Mouse (Mus musculus) liver, embryonic 13.5 days (tissue): ENCODE measurements around the gene Galnt6. TPM values are rescaled to one million over a fixed set of nuclear protein-coding genes. Genes with fewer than 3 reads are reported as not detected.

ENCODE experiments used
- ATAC-seq: fragments of 200-750 bp; cut with Nextera tagmentation; 2 replicates; pipeline ENCODE4 v1.8.0; 2017; ENCODE audit warnings: low read depth, mild to moderate bottlenecking, moderate number of reproducible peaks, moderate library complexity
- DNase-seq: peaks from one replicate; pipeline ENCODE4 v3.0.0; 2022
- H3K27ac ChIP-seq: fragments of 300-500 bp; sonication (generic); 2 replicates; pipeline ENCODE4 v1.5.1; 2015; ENCODE audit warnings: moderate library complexity, mild to moderate bottlenecking, inconsistent platforms
- H3K27me3 ChIP-seq: fragments of 300-500 bp; sonication (generic); 2 replicates; pipeline ENCODE4 v1.6.1; 2015; ENCODE audit warnings: mild to moderate bottlenecking, inconsistent platforms
- H3K36me3 ChIP-seq: fragments of 300-500 bp; sonication (generic); 2 replicates; pipeline ENCODE4 v1.6.1; 2015; ENCODE audit warnings: mild to moderate bottlenecking, inconsistent platforms
- H3K4me1 ChIP-seq: fragments of 300-500 bp; sonication (generic); replicated peaks from 2 replicates; pipeline ENCODE4 v1.6.1; 2015; ENCODE audit warnings: inconsistent platforms
- H3K4me2 ChIP-seq: fragments of 300-500 bp; sonication (generic); 2 replicates; pipeline ENCODE4 v1.6.1; 2015; ENCODE audit warnings: inconsistent platforms, mild to moderate bottlenecking, moderate library complexity
- H3K4me3 ChIP-seq: fragments of 300-500 bp; sonication (generic); replicated peaks from 2 replicates; pipeline ENCODE4 v1.5.1; 2015; ENCODE audit warnings: mild to moderate bottlenecking, inconsistent platforms
- H3K9ac ChIP-seq: fragments of 300-500 bp; sonication (generic); 2 replicates; pipeline ENCODE4 v1.6.1; 2015; ENCODE audit warnings: mild to moderate bottlenecking, inconsistent platforms
- H3K9me3 ChIP-seq: fragments of 300-500 bp; sonication (generic); replicated peaks from 2 replicates; pipeline ENCODE4 v1.6.1; 2016; ENCODE audit warnings: inconsistent platforms
- WGBS: fragments of 180-500 bp; shearing (Covaris S2); methylation state at CpG from one replicate; pipeline ENCODE4 v1.1.7; 2015; ENCODE audit not compliant: insufficient replicate concordance; 5-methylcytosine and 5-hydroxymethylcytosine counted together
- polyA plus RNA-seq: library from polyadenylated mRNA; unstranded; fragments of >200 nt; fragmentation: Nextera tagmentation; extraction: Ambion mirVana; gene quantifications from 2 replicates; pipeline ENCODE4 v1.2.1, GENCODE M21; 2015

Galnt6 gene
- polyA plus RNA-seq, 1 experiment from 2014 or later: 1.1 TPM

DNA sequence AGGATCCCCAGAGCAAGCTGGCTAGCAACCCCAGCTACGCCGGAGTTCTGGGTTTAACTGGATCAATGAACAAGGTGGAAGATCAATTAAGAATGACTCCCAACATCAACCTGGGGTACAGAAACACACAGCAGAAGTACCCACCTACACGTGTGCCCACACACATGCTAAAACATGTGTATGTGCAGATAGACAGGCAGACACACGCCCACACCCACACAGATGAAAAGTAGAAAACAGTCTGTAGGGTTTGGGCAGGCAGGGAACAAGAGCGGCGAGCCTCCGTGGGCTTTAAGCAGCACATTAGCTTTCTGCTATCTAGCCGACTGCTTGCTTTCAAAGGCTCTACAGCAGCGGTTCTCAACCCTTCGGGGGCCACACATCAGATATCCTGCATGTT, 28.1 kb downstream of the Galnt6 start:
- ATAC-seq (no peak), DNase-seq (no peak)
- H3K4me2 ChIP-seq: peak overlapping the region; percentile 13; the same call in 1 of the 2 replicates
- H3K27me3 ChIP-seq: peaks cover 19% of the 10 kb centered on the region
- H3K9ac ChIP-seq: no peak overlapping the region
- H3K9me3 ChIP-seq: no peaks in the 10 kb centered on the region
- no peak overlapping the region for H3K4me3 ChIP-seq
- H3K36me3 ChIP-seq: no peaks in the 10 kb centered on the region
- peaks cover 41% of the 10 kb centered on the region for H3K4me1 ChIP-seq
- 18% methylated on average over 10 of the region's 10 CpGs for whole genome bisulfite sequencing
- peak overlapping the region; percentile 34; the same call in 1 of the 2 replicates for H3K27ac ChIP-seq

DNA sequence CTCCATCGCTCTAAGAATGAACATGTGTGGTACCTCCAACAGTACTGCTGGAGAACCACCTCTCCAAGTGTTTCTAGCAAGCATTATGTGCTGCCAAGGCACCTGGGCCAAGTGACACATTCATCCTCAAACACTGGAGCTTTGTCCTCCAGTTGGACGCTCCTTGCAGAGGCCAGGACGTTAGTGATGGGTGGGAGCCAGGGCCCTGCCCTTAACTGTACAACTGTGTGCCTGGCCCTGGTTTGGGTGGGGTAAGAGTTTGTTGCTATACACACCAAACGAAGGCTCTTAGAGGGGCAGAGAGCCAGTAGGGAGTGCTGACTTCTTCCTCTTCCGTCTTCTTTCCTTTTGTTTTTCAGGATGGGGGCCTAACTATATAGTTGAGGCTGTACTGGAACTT, 28.8 kb downstream of the Galnt6 start:
- Histone ChIP-seq H3K9me3 (no peaks in the 10 kb centered on the region), H3K36me3 (no peaks in the 10 kb centered on the region), H3K4me3 (no peak overlapping the region), H3K9ac (no peak overlapping the region), H3K4me2 (no peak overlapping the region), H3K4me1 (peaks cover 39% of the 10 kb centered on the region), H3K27me3 (peaks cover 21% of the 10 kb centered on the region), H3K27ac (no peak overlapping the region)
- 42% methylated on average over 5 of the region's 5 CpGs for WGBS
- DNase-seq (no peak), ATAC-seq (no peak)

DNA sequence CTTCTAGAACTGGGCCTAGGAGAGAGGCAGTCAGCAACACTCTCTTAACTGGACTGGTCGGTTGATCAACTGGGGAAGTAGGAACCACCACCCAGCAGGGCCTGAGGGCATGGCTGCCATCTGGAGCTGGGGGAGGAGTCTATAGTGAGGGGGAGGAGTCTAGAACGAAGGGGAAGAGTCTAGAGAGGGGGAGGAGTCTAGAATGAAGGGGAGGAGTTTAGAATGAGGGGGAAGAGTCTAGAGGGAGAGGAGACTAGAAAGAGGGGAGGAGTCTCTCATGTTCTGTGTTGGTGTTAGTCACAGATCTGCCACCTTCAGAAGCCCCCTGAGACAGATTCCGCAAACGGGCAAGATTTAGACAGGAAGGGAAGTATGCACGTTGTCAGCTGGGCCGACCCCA, 29.8 kb downstream of the Galnt6 start:
- no peaks in the 10 kb centered on the region for H3K9me3 ChIP-seq
- no peaks in the 10 kb centered on the region for H3K36me3 ChIP-seq
- H3K4me1 ChIP-seq: peaks cover 39% of the 10 kb centered on the region
- H3K27me3 ChIP-seq: peaks cover 18% of the 10 kb centered on the region
- 45% methylated on average over 6 of the region's 6 CpGs for WGBS
- no peak overlapping the region for H3K9ac ChIP-seq
- ATAC-seq: peak; percentile 37
- H3K4me3 ChIP-seq: no peak overlapping the region
- H3K4me2 ChIP-seq: no peak overlapping the region
- no peak for DNase-seq
- no peak overlapping the region for H3K27ac ChIP-seq

DNA sequence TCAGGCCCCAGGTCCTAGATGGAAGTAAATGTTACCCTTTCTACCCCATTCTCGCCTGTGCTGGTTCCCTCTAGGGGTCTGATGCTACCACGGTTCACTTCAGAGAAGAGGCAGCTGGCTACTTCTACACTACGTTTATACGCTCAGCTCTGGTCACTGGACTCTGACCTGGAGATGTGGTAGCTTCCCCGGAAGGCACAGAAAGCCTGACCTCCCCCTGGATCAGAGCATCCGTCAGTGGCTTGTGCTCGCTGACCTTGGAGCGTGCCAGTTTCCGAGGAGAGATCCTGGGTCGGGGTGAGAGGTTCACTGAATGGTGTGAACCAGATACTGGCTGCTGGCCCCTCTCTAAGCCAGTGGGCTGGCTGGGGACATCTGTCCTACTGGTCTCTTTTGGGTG, 31.1 kb downstream of the Galnt6 start:
- ATAC-seq (no peak), DNase-seq (no peak)
- Histone ChIP-seq H3K4me3 (no peak overlapping the region), H3K36me3 (no peaks in the 10 kb centered on the region), H3K9ac (no peak overlapping the region), H3K4me2 (no peak overlapping the region), H3K4me1 (peaks cover 32% of the 10 kb centered on the region), H3K27ac (no peak overlapping the region), H3K9me3 (no peaks in the 10 kb centered on the region), H3K27me3 (peaks cover 5% of the 10 kb centered on the region; the same call in 1 of the 2 replicates)
- 65% methylated on average over 10 of the region's 10 CpGs for WGBS

DNA sequence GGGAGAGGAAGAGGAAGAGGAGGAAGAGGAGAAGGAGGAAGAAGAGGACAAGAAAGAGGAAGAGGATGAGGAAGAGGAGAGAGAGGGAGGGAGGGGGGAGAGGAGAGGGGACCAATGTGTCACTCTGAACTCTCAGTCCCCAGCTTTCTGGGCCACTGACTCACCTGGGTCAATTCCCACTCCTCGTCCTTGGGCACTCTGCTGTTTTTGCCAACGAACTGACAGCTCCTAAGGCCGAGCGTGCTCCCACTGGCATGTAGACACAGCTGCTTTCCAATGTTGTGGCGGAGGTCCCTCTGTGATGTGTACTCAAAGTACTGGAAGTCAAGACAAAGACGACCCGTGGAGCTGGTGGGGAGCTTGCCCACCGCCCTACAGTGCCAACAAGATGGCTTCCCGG, 34.8 kb downstream of the Galnt6 start:
- H3K4me3 ChIP-seq: no peak overlapping the region
- H3K4me1 ChIP-seq: no peaks in the 10 kb centered on the region
- DNase-seq: no peak
- no peak overlapping the region for H3K9ac ChIP-seq
- H3K27ac ChIP-seq: no peak overlapping the region
- no peaks in the 10 kb centered on the region for H3K36me3 ChIP-seq
- no peak for ATAC-seq
- peaks cover 4% of the 10 kb centered on the region; the same call in 1 of the 2 replicates for H3K9me3 ChIP-seq
- no peak overlapping the region for H3K4me2 ChIP-seq
- 0 out of 2 replicates have a peak, but pooled peaks cover 3% of the 10 kb centered on the region for H3K27me3 ChIP-seq
- 70% methylated on average over 9 of the region's 9 CpGs for WGBS

DNA sequence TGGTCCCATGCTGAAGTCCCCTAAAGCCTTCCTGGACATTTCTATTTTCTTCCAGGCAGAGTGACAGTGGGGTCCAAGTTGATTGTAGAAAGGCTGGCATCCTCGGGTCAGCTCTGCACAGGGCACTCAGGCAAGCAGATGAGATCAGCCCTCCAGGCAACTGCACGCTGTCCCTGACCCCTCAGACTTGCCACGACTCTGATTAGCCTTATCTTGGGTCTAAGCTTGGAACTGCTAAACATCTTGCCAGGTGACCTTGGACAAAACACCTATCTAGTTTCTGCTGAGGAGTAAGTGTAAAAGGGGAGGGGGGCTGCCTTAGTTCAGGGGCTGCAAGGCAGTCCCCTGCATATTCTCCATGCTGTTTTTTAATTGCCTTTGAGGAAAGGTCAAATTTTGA, 37.2 kb downstream of the Galnt6 start:
- no peak for ATAC-seq
- Histone ChIP-seq H3K4me3 (no peak overlapping the region), H3K36me3 (no peaks in the 10 kb centered on the region), H3K27ac (no peak overlapping the region), H3K4me1 (peaks cover 10% of the 10 kb centered on the region), H3K4me2 (no peak overlapping the region), H3K9ac (no peak overlapping the region), H3K9me3 (peaks cover 4% of the 10 kb centered on the region; the same call in 1 of the 2 replicates), H3K27me3 (0 out of 2 replicates have a peak, but pooled peaks cover 3% of the 10 kb centered on the region)
- WGBS: 36% methylated on average over 3 of the region's 3 CpGs
- no peak for DNase-seq

DNA sequence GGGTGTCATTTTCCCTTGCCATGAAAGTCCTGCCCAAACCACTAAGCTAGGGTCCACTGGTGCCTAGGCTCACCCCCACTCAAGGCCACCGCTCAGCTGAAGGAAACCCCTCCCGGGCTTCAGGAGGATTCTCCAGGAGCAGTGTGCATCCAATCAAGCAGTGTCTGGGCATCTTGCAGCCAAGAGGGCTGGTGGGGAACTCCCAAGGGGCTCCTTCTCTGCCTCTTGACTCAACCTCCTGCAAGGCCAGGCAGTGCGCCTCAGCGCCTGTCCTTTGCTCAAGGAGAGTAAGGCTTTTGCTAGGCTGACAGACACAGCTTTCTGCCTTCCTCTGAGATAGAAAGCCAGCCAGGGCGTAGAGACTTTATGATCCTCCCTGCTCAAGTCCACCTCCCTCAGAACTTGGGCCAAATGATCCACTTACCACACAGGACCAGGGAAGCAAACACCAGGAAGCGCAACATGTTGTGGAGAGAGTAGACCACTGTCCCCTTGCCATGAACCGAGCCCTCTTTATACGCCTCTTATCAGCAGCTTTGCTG, 41.7 kb downstream of the Galnt6 start, which contains the start of gene Cela1:
Gene Cela1, minus strand, starts transcription at position 492 of the 542 bp plus-strand sequence.
- no peak for ATAC-seq
- Histone ChIP-seq H3K36me3 (no peaks in the 10 kb centered on the region), H3K27me3 (no peaks in the 10 kb centered on the region), H3K9me3 (peaks cover 4% of the 10 kb centered on the region; the same call in 1 of the 2 replicates), H3K4me1 (peaks cover 40% of the 10 kb centered on the region), H3K27ac (peak within 1 kb of the TSS; percentile 73), H3K4me3 (peak within 1 kb of the TSS; percentile 27), H3K9ac (peak within 1 kb of the TSS; percentile 45; the same call in 1 of the 2 replicates), H3K4me2 (peak within 1 kb of the TSS; percentile 49)
- DNase-seq: no peak
- WGBS: 45% methylated on average over 8 of the region's 8 CpGs

DNA sequence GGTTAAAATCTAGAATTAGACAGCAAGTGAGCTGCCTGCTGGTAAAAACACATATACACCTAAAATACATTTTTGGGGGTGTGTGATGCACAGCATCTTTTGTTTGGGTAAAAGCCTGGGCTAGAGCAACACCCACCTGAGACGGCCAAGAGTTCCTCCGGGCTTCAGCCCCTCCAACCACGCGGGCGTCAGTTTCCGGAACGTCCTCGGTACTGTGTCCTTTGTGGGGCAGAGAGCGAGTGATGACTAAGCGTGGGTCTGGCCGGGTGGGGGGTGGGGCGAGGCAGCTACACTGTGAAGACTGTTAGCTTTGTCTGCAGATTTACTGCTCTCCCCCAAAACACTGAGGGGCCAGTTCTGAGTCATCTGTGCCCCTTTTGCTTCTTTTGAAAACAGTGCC, 42.2 kb downstream of the Galnt6 start:
- Histone ChIP-seq H3K4me1 (peaks cover 40% of the 10 kb centered on the region), H3K27me3 (no peaks in the 10 kb centered on the region), H3K9me3 (peaks cover 4% of the 10 kb centered on the region; the same call in 1 of the 2 replicates), H3K4me3 (peak overlapping the region; percentile 27), H3K36me3 (no peaks in the 10 kb centered on the region), H3K4me2 (peak overlapping the region; percentile 49), H3K9ac (peak overlapping the region; percentile 45; the same call in 1 of the 2 replicates), H3K27ac (peak overlapping the region; percentile 73; the same call in 1 of the 2 replicates)
- WGBS: 17% methylated on average over 12 of the region's 12 CpGs
- ATAC-seq (peak; percentile 37), DNase-seq (no peak)

DNA sequence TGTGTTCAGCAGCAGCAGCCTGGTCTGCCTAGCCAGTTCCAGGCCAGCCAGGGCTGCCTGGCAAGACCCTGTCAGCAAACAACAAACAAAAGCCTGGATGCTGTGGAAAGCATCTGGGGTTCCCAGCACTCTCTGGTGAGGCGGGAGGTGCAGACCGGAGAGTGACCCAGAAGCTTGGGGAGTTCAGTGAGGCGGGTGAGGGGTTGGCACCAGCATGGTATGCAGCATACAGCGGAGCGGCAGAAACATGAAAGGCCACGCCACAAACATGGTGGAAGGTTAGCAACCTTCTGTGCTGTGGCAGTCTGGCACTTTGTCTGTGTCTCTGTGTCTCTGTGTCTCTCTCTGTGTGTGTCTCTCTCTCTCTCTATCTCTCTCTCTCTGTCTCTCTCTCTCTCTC, 42.7 kb downstream of the Galnt6 start:
- H3K4me3 ChIP-seq: 0 out of 2 replicates have a peak overlapping the region, but pooled peaks have one; percentile 27
- WGBS: 73% methylated on average over 6 of the region's 6 CpGs
- no peaks in the 10 kb centered on the region for H3K36me3 ChIP-seq
- no peaks in the 10 kb centered on the region for H3K27me3 ChIP-seq
- peak overlapping the region; percentile 73 for H3K27ac ChIP-seq
- ATAC-seq: no peak
- DNase-seq: no peak
- peaks cover 40% of the 10 kb centered on the region for H3K4me1 ChIP-seq
- H3K9ac ChIP-seq: peak overlapping the region; percentile 37; the same call in 1 of the 2 replicates
- peaks cover 4% of the 10 kb centered on the region; the same call in 1 of the 2 replicates for H3K9me3 ChIP-seq
- H3K4me2 ChIP-seq: peak overlapping the region; percentile 49

DNA sequence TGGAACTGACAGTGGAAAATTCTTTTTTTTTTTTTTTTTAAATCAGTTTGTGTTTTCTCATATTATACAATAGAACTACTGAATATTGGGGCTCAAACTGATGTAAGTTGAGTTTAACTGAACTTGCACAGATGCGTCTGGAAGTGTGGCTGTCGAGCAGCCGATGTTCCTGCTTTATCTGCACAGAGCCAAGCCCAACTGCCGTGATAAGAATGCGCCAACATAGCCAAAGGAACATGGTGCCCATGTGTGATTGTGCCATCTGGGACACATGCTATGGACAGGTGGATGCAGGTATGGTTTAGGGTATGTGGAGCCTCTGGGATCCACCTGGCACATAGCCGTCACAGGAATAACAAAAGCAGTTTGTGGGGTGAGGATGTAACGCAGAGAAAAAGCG, 43.3 kb downstream of the Galnt6 start:
- Histone ChIP-seq H3K27me3 (no peaks in the 10 kb centered on the region), H3K4me2 (peak overlapping the region; percentile 49), H3K36me3 (no peaks in the 10 kb centered on the region), H3K9ac (no peak overlapping the region), H3K9me3 (peaks cover 4% of the 10 kb centered on the region; the same call in 1 of the 2 replicates), H3K4me1 (peaks cover 44% of the 10 kb centered on the region), H3K27ac (peak overlapping the region; percentile 73), H3K4me3 (no peak overlapping the region)
- WGBS: 38% methylated on average over 8 of the region's 8 CpGs
- ATAC-seq (peak; percentile 72), DNase-seq (no peak)

DNA sequence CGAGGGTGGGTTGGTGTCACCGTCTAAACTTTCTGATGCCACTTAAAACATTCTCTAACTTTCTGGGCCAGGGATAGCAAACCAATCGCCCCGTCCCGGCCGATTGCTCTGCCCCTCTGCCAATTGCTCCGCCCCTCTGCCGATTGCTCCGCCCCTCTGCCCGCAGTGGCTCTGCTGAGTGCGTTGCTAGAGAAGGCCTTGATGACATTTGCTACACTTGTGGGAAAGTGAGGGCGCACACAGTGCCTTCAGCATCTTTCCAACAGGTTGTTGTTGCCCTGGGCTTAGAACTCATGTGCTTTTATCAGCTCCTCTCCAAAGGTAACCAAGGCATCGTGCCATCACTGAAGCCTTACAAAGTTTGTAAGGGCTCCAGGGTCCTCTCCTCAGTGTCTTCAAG, 43.9 kb downstream of the Galnt6 start:
- peaks cover 50% of the 10 kb centered on the region for H3K4me1 ChIP-seq
- H3K27me3 ChIP-seq: no peaks in the 10 kb centered on the region
- WGBS: 21% methylated on average over 13 of the region's 13 CpGs
- H3K4me2 ChIP-seq: peak overlapping the region; percentile 39
- no peak for DNase-seq
- H3K9me3 ChIP-seq: peaks cover 3% of the 10 kb centered on the region; the same call in 1 of the 2 replicates
- no peaks in the 10 kb centered on the region for H3K36me3 ChIP-seq
- peak overlapping the region; percentile 7; the same call in 1 of the 2 replicates for H3K4me3 ChIP-seq
- 0 out of 2 replicates have a peak overlapping the region, but pooled peaks have one; percentile 19 for H3K9ac ChIP-seq
- H3K27ac ChIP-seq: peak overlapping the region; percentile 62
- peak; percentile 43; the same call in 1 of the 2 replicates for ATAC-seq
